ENCODE assay signal across 8 mouse cellular contexts in genomic region chr19:24961172-24961962, GRCm38 (mm10). TPM values are rescaled to one million over a fixed set of nuclear protein-coding genes. Genes with fewer than 3 reads are reported as not detected.
DNase-seq lines count a peak whose midpoint lies in the region; ATAC-seq and TF ChIP-seq lines count a peak whose summit lies in the region.

Gene Cbwd1 (minus strand): TSS chr19:24961610.

- H3K27ac ChIP-seq in forebrain, embryonic 10.5 days, result peak within 1 kb of the TSS; percentile 83
- peak within 1 kb of the TSS; percentile 60 for H3K27ac ChIP-seq in heart, embryonic 15.5 days
- peak within 1 kb of the TSS; percentile 34 for H3K27ac ChIP-seq in liver, embryonic 14.5 days
- no peak within 1 kb of the TSS for H3K27ac ChIP-seq in neural tube, embryonic 11.5 days (ENCODE audit: low read depth, low read length)
- H3K27ac ChIP-seq in stomach, postnatal 0 days (replicated peaks), result 0 out of 2 replicates have a peak within 1 kb of the TSS, but pooled peaks have one; percentile 67

- 0% methylated on average over 36 of the region's 36 CpGs for WGBS in forebrain, embryonic 10.5 days
- under 1% methylated on average over 36 of the region's 36 CpGs for WGBS in heart, embryonic 15.5 days
- under 1% methylated on average over 36 of the region's 36 CpGs for WGBS in liver, embryonic 14.5 days (ENCODE audit: insufficient replicate concordance)
- WGBS in neural tube, embryonic 11.5 days, result 0% methylated on average over 36 of the region's 36 CpGs
- under 1% methylated on average over 36 of the region's 36 CpGs for WGBS in stomach, postnatal 0 days

- H3K4me3 ChIP-seq in forebrain, embryonic 10.5 days, result peak within 1 kb of the TSS; percentile 68
- peak within 1 kb of the TSS; percentile 74 for H3K4me3 ChIP-seq in heart, embryonic 15.5 days
- H3K4me3 ChIP-seq in liver, embryonic 14.5 days (ENCODE audit: insufficient read depth in 1 of 2, low read depth in 2 of 2, low read length in 2 of 2), result peak within 1 kb of the TSS; percentile 74 to 82
- peak within 1 kb of the TSS; percentile 64 for H3K4me3 ChIP-seq in neural tube, embryonic 11.5 days (ENCODE audit: low read depth, low read length)
- peak within 1 kb of the TSS; percentile 59 for H3K4me3 ChIP-seq in stomach, postnatal 0 days (ENCODE audit: low read depth, low read length)

- no peaks in the 10 kb centered on the region for H3K27me3 ChIP-seq in forebrain, embryonic 10.5 days (ENCODE audit: poor library complexity, severe bottlenecking)
- H3K27me3 ChIP-seq in heart, embryonic 15.5 days, result no peaks in the 10 kb centered on the region
- no peaks in the 10 kb centered on the region for H3K27me3 ChIP-seq in liver, embryonic 14.5 days (ENCODE audit: control insufficient read depth, insufficient read depth, low read length)
- no peaks in the 10 kb centered on the region for H3K27me3 ChIP-seq in neural tube, embryonic 11.5 days (ENCODE audit: control insufficient read depth, insufficient read depth, low read length)
- H3K27me3 ChIP-seq in stomach, postnatal 0 days (ENCODE audit: control insufficient read depth, insufficient read depth, low read length), result no peaks in the 10 kb centered on the region

- no peak for TF ChIP-seq EP300 in liver, embryonic 14.5 days (IDR thresholded peaks at IDR 0.05; ENCODE audit: low read depth)
- TF ChIP-seq EP300 in stomach, postnatal 0 days (optimal IDR thresholded peaks at IDR 0.05), result no peak

- peak within 1 kb of the TSS; percentile 74 for H3K9ac ChIP-seq in heart, embryonic 15.5 days
- peak within 1 kb of the TSS; percentile 80 for H3K9ac ChIP-seq in liver, embryonic 14.5 days (replicated peaks)
- peak within 1 kb of the TSS; percentile 71 for H3K9ac ChIP-seq in neural tube, embryonic 11.5 days (ENCODE audit: low read length)
- H3K9ac ChIP-seq in stomach, postnatal 0 days (ENCODE audit: low read length), result peak within 1 kb of the TSS; percentile 78

- peak; percentile 98 to 99 for DNase-seq in CD8-positive naive resting alpha-beta T cell, adult 2 months (ENCODE audit: low read depth in 2 of 2, low spot score in 2 of 2)
- DNase-seq in c-Kit-positive CD71-negative TER-119-negative erythroid progenitor cells, embryonic 14.5 days (ENCODE audit: low read depth), result peak; percentile 98
- peak; percentile 98 for DNase-seq in forebrain, embryonic 10.5 days (ENCODE audit: extremely low spot score, low spot score)
- DNase-seq in kidney, postnatal 25 days, result peak; percentile 99
- peak; percentile 97 to 98 (median 98) for DNase-seq in liver, embryonic 14.5 days (ENCODE audit: low read depth in 3 of 3, low spot score in 3 of 3)
- DNase-seq in neural tube, embryonic 11.5 days (ENCODE audit: low spot score), result peak; percentile 99
- peak; percentile 99 for DNase-seq in stomach, postnatal 0 days (ENCODE audit: low spot score)

- no peaks in the 10 kb centered on the region for H3K9me3 ChIP-seq in forebrain, embryonic 10.5 days
- H3K9me3 ChIP-seq in heart, embryonic 15.5 days (replicated peaks), result no peaks in the 10 kb centered on the region
- H3K9me3 ChIP-seq in liver, embryonic 14.5 days (ENCODE audit: control insufficient read depth, low read length), result no peaks in the 10 kb centered on the region
- no peaks in the 10 kb centered on the region for H3K9me3 ChIP-seq in neural tube, embryonic 11.5 days (ENCODE audit: control insufficient read depth, low read length)
- H3K9me3 ChIP-seq in stomach, postnatal 0 days (ENCODE audit: control insufficient read depth, low read length), result no peaks in the 10 kb centered on the region

- ATAC-seq in heart, embryonic 15.5 days (replicated peaks; ENCODE audit: insufficient number of reproducible peaks, insufficient read depth, low FRiP score, low read depth), result peak; percentile 100
- ATAC-seq in liver, embryonic 14.5 days (ENCODE audit: insufficient read depth), result peak; percentile 99
- peak; percentile 99 for ATAC-seq in neural tube, embryonic 11.5 days (ENCODE audit: insufficient read depth, low FRiP score, low TSS enrichment)
- ATAC-seq in stomach, postnatal 0 days (ENCODE audit: low FRiP score, low TSS enrichment), result peak; percentile 100

- TF ChIP-seq CTCF in liver, embryonic 14.5 days (IDR thresholded peaks at IDR 0.05; ENCODE audit: low read depth), result peak; percentile 99
- peak; percentile 94 for TF ChIP-seq CTCF in stomach, postnatal 0 days (IDR thresholded peaks at IDR 0.05; ENCODE audit: low read depth)

- H3K4me2 ChIP-seq in heart, embryonic 15.5 days, result peak within 1 kb of the TSS; percentile 64
- peak within 1 kb of the TSS; percentile 76 for H3K4me2 ChIP-seq in liver, embryonic 14.5 days (ENCODE audit: low read depth)
- peak within 1 kb of the TSS; percentile 45 for H3K4me2 ChIP-seq in neural tube, embryonic 11.5 days (ENCODE audit: low read depth)
- H3K4me2 ChIP-seq in stomach, postnatal 0 days (replicated peaks; ENCODE audit: low read depth), result peak within 1 kb of the TSS; percentile 65

- H3K36me3 ChIP-seq in forebrain, embryonic 10.5 days (replicated peaks), result peaks cover 14% of the 10 kb centered on the region
- H3K36me3 ChIP-seq in heart, embryonic 15.5 days, result no peaks in the 10 kb centered on the region
- no peaks in the 10 kb centered on the region for H3K36me3 ChIP-seq in liver, embryonic 14.5 days (replicated peaks; ENCODE audit: control insufficient read depth, insufficient read depth, low read depth)
- no peaks in the 10 kb centered on the region for H3K36me3 ChIP-seq in neural tube, embryonic 11.5 days (ENCODE audit: control insufficient read depth, insufficient read depth, low read length)
- no peaks in the 10 kb centered on the region for H3K36me3 ChIP-seq in stomach, postnatal 0 days (ENCODE audit: control insufficient read depth, insufficient read depth, low read length)

- peaks cover 12% of the 10 kb centered on the region for H3K4me1 ChIP-seq in forebrain, embryonic 10.5 days
- peaks cover 9% of the 10 kb centered on the region for H3K4me1 ChIP-seq in heart, embryonic 15.5 days (replicated peaks)
- H3K4me1 ChIP-seq in liver, embryonic 14.5 days (replicated peaks; ENCODE audit: control insufficient read depth in 2 of 2, insufficient read depth in 2 of 2, low read length in 1 of 2), result 0 out of 4 replicates have a peak, but pooled peaks cover 0 to 3% of the 10 kb centered on the region in 2 experiments
- H3K4me1 ChIP-seq in neural tube, embryonic 11.5 days (ENCODE audit: control insufficient read depth, insufficient read depth, low read length), result no peaks in the 10 kb centered on the region
- no peaks in the 10 kb centered on the region for H3K4me1 ChIP-seq in stomach, postnatal 0 days (replicated peaks; ENCODE audit: control insufficient read depth, insufficient read depth)

RNA-seq across cellular contexts. Expression of gene Cbwd1, which starts in this region (rescaled TPM):
- polyA plus RNA-seq in forebrain, embryonic 10.5 days (2016; fragmentation: Nextera tagmentation; extraction: Ambion mirVana), result 22.1 and 22.3 TPM in 2 replicates
- 14.2 and 16.1 TPM in 2 replicates for polyA plus RNA-seq in heart, embryonic 15.5 days (2015; fragmentation: Nextera tagmentation; extraction: Ambion mirVana)
- polyA plus RNA-seq in liver, embryonic 14.5 days (2012; rRNA removed), result 2.6 and 5.8 TPM in 2 replicates
- 9.7 and 10.6 TPM in 2 replicates for polyA plus RNA-seq in liver, embryonic 14.5 days (2014; fragmentation: Nextera tagmentation; extraction: Ambion mirVana)
- 20.7 and 20.8 TPM in 2 replicates for polyA plus RNA-seq in neural tube, embryonic 11.5 days (2014; fragmentation: Nextera tagmentation; extraction: Ambion mirVana)
- polyA plus RNA-seq in stomach, postnatal 0 days (2015; fragmentation: Nextera tagmentation; extraction: Ambion mirVana), result 12.1 and 12.8 TPM in 2 replicates
